Mouse (Mus musculus) cerebellum, adult 9-11 months (tissue): ENCODE data around the gene Tmem131l.

Source experiments
- DNase-seq: peaks from one replicate; pipeline ENCODE4 v3.0.0; 2022

Tmem131l gene

GRCm38 (mm10) chr3:83849341-83849740 lies 190.6 kb downstream of the Tmem131l start:
- no peak for DNase-seq
